Mouse (Mus musculus): Measurements from ENCODE around the gene Irf2bp1. TPM values are rescaled to one million over a fixed set of nuclear protein-coding genes. Genes with fewer than 3 reads are reported as not detected.

The Irf2bp1 gene
- polyA plus RNA-seq (2015; fragmentation: Nextera tagmentation; extraction: Ambion mirVana): 23.4 and 24.6 TPM in 2 replicates

DNA sequence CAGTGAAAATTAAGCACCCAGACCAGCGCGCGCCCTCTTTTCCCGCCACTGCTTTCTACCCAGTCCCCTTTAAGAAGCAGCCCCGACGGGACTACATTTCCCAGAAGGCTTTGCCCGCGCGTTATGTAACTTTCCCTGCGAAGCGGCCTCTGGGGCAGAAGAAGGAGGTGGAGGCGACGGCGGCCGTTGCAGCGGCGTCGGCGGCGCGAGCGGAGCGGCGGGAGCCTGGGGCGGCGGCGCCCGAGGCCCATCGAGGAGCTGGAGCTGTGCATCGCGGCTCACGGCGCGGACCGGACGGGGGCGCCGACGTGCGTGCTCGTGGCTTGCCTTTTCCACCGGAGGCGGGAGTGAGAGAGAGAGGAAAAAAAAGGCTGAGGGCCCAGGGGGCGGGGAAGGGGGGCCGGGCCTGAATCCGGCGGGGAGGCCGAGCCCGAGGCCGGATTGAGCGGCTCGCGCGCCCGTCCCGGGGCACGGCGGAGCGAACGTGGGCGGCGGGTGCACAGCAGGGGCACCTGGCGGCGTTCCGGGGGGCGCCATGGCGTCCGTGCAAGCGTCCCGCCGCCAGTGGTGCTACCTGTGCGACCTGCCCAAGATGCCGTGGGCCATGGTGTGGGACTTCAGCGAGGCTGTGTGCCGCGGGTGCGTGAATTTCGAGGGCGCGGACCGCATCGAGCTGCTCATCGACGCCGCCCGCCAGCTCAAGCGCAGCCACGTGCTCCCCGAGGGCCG, at the start of gene Irf2bp1:
Gene Irf2bp1 (plus strand): TSS at position 143 of the 729 bp plus-strand sequence.
- peak; percentile 59 for ATAC-seq (ENCODE audit: low FRiP score)
- H3K27ac ChIP-seq: peak within 1 kb of the TSS; percentile 94
- no peaks in the 10 kb centered on the region for H3K27me3 ChIP-seq
- peak within 1 kb of the TSS; percentile 97 for H3K9ac ChIP-seq
- peaks cover 29% of the 10 kb centered on the region for H3K36me3 ChIP-seq
- H3K4me1 ChIP-seq (replicated peaks): peaks cover 60% of the 10 kb centered on the region
- H3K4me2 ChIP-seq: peak within 1 kb of the TSS; percentile 100
- peak within 1 kb of the TSS; percentile 91 for H3K4me3 ChIP-seq
- H3K9me3 ChIP-seq: no peaks in the 10 kb centered on the region
- under 1% methylated on average over 66 of the region's 90 CpGs for WGBS

DNA sequence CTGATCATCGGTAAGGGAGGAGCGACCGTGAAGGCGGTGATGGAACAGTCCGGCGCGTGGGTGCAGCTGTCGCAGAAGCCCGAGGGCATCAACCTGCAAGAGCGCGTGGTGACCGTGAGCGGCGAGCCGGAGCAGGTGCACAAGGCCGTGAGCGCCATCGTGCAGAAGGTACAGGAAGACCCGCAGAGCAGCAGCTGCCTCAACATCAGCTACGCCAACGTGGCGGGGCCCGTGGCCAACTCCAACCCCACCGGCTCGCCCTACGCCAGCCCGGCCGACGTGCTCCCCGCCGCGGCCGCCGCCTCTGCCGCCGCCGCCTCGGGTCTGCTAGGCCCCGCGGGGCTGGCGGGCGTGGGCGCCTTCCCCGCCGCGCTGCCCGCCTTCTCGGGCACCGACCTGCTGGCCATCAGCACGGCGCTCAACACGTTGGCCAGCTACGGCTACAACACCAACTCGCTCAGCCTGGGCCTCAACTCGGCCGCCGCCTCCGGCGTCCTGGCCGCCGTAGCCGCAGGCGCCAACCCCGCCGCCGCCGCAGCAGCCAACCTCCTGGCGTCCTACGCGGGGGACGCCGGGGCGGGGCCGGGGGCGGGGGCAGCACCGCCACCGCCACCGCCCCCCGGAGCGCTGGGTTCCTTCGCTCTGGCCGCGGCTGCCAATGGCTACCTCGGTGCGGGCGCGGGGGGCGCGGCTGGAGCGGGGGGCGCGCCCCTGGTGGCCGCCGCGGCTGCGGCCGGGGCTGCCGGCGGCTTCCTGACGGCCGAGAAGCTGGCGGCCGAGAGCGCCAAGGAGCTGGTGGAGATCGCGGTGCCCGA, 46.1 kb upstream of the Irf2bp1 start:
- Histone ChIP-seq H3K36me3 (peaks cover 45% of the 10 kb centered on the region), H3K4me3 (peak overlapping the region; percentile 39), H3K27ac (peak overlapping the region; percentile 84), H3K27me3 (no peaks in the 10 kb centered on the region), H3K4me2 (peak overlapping the region; percentile 59), H3K9ac (peak overlapping the region; percentile 72), H3K9me3 (no peaks in the 10 kb centered on the region), H3K4me1 (replicated peaks) (peaks cover 60% of the 10 kb centered on the region)
- under 1% methylated on average over 97 of the region's 107 CpGs for WGBS
- ATAC-seq (ENCODE audit: low FRiP score): peak; percentile 33

DNA sequence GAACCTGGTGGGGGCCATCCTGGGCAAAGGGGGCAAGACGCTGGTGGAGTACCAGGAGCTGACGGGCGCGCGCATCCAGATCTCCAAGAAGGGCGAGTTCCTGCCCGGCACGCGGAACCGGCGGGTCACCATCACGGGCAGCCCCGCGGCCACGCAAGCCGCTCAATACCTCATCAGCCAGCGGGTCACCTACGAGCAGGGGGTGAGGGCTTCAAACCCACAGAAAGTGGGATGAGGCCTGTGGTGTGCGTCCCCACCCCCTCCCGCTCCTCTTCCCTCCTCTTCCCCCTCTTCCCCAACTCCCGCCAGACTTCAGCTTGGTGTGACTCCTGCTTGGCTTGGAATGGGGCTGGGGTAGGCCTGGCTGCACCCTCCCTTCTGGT, 45.5 kb upstream of the Irf2bp1 start:
- Histone ChIP-seq H3K9me3 (no peaks in the 10 kb centered on the region), H3K9ac (peak overlapping the region; percentile 72), H3K27me3 (no peaks in the 10 kb centered on the region), H3K36me3 (peaks cover 39% of the 10 kb centered on the region), H3K4me2 (peak overlapping the region; percentile 59), H3K27ac (peak overlapping the region; percentile 84), H3K4me1 (replicated peaks) (peaks cover 66% of the 10 kb centered on the region), H3K4me3 (peak overlapping the region; percentile 39)
- ATAC-seq (ENCODE audit: low FRiP score): no peak
- 6% methylated on average over 15 of the region's 21 CpGs for WGBS

DNA sequence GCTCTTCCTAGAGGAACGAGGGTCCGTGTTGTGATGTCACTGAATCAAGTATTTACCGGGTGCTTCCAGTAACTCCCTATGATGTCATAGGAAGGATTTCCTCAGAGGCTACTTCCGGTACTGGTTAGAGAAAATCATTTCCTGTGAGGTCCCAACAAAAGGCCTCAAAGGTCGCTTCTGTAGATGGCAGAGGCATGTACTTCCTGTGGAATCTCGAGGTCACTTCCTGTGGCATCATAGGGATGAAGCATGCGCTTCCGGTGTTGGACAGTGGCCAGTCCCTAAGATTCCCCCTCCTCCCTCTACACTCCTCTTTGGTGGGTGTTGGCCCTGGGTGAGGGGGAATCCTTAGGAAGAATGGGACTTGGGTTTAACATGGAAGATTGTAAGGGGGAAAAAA, 44.4 kb upstream of the Irf2bp1 start:
- H3K9ac ChIP-seq: no peak overlapping the region
- peaks cover 29% of the 10 kb centered on the region for H3K36me3 ChIP-seq
- WGBS: 60% methylated on average over 8 of the region's 8 CpGs
- peaks cover 76% of the 10 kb centered on the region for H3K4me1 ChIP-seq (replicated peaks)
- no peak overlapping the region for H3K4me3 ChIP-seq
- H3K27me3 ChIP-seq: no peaks in the 10 kb centered on the region
- peak overlapping the region; percentile 31 for H3K27ac ChIP-seq
- ATAC-seq (ENCODE audit: low FRiP score): no peak
- H3K9me3 ChIP-seq: no peaks in the 10 kb centered on the region
- H3K4me2 ChIP-seq: no peak overlapping the region

DNA sequence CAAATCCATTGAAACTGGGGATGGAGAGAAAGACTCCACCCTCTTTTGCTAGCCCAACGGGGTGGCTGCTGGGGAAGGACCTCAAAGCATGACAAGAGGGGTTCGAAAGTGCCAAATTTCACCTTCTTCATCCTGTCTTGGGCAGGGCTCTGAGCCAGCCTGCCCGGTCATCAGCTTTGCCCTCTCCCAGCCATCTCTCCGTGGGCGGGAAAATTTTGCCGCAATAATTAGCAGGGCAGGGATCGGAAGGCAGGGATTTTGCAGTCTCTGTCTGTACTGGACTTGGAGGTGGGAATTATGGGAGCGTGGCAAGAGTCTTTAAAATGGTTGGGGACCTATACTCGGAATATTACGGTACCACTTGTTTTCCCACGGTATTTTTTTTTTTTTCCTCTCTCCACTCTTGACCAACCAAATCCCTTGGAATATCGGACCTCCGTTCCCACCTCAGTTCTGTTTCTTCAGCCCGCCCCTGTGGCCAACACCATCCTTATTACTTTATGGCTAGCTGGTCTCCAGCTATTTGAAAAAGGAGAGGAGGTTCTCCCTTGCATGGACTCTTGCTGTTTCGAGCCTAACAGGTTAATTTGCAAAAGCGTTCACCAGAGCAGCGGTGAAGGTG, 41.6 kb upstream of the Irf2bp1 start:
- 2% methylated on average over 17 of the region's 17 CpGs for WGBS
- Histone ChIP-seq H3K27me3 (no peaks in the 10 kb centered on the region), H3K4me1 (replicated peaks) (peaks cover 72% of the 10 kb centered on the region), H3K4me3 (peak overlapping the region; percentile 28), H3K36me3 (peaks cover 17% of the 10 kb centered on the region), H3K9me3 (no peaks in the 10 kb centered on the region), H3K4me2 (peak overlapping the region; percentile 52), H3K9ac (peak overlapping the region; percentile 56; the same call in 1 of the 2 replicates), H3K27ac (no peak overlapping the region)
- no peak for ATAC-seq (ENCODE audit: low FRiP score)

DNA sequence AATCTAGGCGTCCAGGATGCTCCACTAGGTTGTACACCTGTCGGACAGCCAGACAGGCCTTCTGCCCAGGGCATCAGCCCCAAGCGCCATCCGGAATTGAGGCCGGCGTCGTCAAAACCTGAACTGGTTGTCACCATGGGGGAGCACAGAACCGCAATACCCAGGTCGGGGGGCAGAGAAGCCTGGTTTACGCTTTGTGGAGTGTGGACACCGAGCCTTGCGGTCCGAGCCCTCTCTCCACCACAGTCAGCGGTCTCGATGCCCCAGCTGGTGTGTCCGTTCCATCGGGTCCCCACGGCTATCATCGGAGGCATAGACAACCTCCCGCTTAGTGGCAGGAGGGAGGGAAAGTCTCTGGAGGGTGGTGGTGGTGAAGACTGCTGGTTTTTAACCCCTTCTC, 41.0 kb upstream of the Irf2bp1 start:
- peak overlapping the region; percentile 28 for H3K4me3 ChIP-seq
- ATAC-seq (ENCODE audit: low FRiP score): 0 out of 2 replicates have a peak, but pooled peaks have one; percentile 6

DNA sequence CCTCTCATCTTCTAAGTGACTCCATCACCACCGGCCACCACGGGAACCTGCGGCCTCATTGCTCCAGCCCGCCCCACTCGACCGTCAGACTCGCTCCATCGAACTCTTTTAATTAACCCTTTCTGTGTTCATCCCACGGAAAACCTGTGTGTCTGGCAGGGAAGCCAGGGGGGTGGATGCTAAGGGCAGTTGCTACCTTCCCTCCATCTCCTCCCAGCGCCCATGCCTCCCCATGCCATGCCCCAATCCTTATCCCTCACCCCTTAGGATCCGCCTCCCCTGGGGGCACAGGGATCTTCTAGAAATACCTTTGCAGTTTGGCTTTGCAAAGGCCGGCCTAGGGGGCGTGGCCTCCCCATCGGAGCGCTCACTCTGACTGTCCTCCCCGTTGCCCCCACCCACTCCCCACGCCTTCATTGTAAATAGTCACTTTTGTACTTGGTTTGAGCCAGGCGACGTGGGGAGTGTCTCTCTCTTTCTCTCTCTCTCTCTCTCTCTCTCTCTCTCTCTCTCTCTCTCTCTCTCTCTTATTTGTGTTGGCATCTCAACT, 40.5 kb upstream of the Irf2bp1 start:
- H3K4me1 ChIP-seq (replicated peaks): peaks cover 65% of the 10 kb centered on the region
- ATAC-seq (ENCODE audit: low FRiP score): 0 out of 2 replicates have a peak, but pooled peaks have one; percentile 3

More for the DNA sequence above, 41.0 kb upstream of the Irf2bp1 start:
- Histone ChIP-seq H3K9me3 (no peaks in the 10 kb centered on the region), H3K9ac (peak overlapping the region; percentile 56; the same call in 1 of the 2 replicates), H3K4me1 (replicated peaks) (peaks cover 71% of the 10 kb centered on the region), H3K4me2 (peak overlapping the region; percentile 52), H3K27me3 (no peaks in the 10 kb centered on the region), H3K36me3 (peaks cover 12% of the 10 kb centered on the region), H3K27ac (no peak overlapping the region)
- WGBS: 1% methylated on average over 19 of the region's 20 CpGs

DNA sequence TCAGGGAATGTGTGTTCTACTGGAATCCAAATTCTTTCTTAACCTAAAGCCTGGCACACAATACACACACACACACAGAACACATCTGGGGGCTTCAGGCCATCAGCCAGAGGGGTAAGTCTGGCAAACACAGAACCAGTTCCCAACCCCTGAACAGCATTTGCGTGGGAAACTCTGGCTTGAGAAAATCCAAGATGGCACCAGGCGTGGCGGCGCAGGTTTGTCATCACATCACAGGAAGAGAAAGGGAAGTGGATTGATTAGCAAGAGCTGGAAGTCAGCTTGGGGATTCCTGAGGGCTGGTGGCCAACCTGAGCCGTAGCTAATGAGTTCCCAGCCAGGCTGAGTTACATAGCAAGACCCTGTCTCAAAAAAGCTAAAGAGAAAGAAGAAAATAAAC, 38.5 kb upstream of the Irf2bp1 start:
- no peak overlapping the region for H3K9ac ChIP-seq
- no peak overlapping the region for H3K4me3 ChIP-seq
- no peaks in the 10 kb centered on the region for H3K9me3 ChIP-seq
- no peaks in the 10 kb centered on the region for H3K27me3 ChIP-seq
- no peak for ATAC-seq (ENCODE audit: low FRiP score)
- peaks cover 48% of the 10 kb centered on the region for H3K4me1 ChIP-seq (replicated peaks)
- H3K36me3 ChIP-seq: peaks cover 2% of the 10 kb centered on the region; the same call in 1 of the 2 replicates
- WGBS: 84% methylated on average over 5 of the region's 5 CpGs
- 0 out of 2 replicates have a peak overlapping the region, but pooled peaks have one; percentile 6 for H3K27ac ChIP-seq
- H3K4me2 ChIP-seq: no peak overlapping the region

More for the DNA sequence above, 40.5 kb upstream of the Irf2bp1 start:
- Histone ChIP-seq H3K4me3 (no peak overlapping the region), H3K9me3 (no peaks in the 10 kb centered on the region), H3K27ac (no peak overlapping the region), H3K36me3 (peaks cover 6% of the 10 kb centered on the region), H3K4me2 (peak overlapping the region; percentile 52), H3K9ac (no peak overlapping the region), H3K27me3 (no peaks in the 10 kb centered on the region)
- 3% methylated on average over 19 of the region's 19 CpGs for WGBS

DNA sequence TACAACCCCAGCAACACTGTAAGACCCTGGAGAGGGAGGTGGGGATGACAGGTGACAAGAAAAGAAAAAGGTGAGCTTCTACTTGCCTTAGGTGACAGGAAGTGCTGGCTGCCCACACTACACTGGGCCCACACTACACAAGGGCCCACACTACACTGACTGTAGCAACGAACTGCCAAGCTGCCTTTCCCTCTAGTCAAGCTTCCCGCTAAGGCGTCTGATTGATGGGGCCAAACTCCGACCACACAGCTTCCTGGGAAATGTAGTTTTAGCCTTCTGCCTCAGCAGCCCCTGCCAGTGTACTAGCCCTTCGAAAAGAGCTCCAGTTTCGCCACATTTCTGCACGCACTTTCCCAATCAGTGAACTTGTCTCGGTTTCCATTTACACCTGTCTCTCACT, 36.2 kb upstream of the Irf2bp1 start:
- H3K4me2 ChIP-seq: no peak overlapping the region
- WGBS: 8% methylated on average over 8 of the region's 8 CpGs
- peaks cover 25% of the 10 kb centered on the region for H3K4me1 ChIP-seq (replicated peaks)
- H3K36me3 ChIP-seq: no peaks in the 10 kb centered on the region
- no peaks in the 10 kb centered on the region for H3K27me3 ChIP-seq
- 0 out of 2 replicates have a peak, but pooled peaks cover 5% of the 10 kb centered on the region for H3K9me3 ChIP-seq
- peak; percentile 44 for ATAC-seq (ENCODE audit: low FRiP score)
- no peak overlapping the region for H3K9ac ChIP-seq
- no peak overlapping the region for H3K4me3 ChIP-seq
- H3K27ac ChIP-seq: no peak overlapping the region

DNA sequence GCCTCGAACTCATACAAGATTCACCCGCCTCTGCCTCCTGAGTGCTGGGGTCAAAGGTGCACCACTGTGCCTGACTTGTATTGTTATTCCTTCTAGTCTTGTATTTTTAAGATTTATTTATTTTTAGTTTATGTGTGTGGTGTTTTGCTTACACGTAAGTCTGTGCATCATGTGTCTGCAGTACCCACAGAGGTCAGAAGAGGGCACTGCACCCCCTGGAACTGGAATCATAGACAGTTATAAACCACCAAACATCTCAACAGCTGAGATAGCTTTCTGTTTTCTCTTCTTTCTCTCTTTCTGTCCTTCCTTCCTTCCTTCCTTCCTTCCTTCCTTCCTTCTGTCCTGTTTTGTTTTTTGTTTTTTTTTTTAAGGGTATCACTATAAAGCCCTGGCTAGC, 32.9 kb upstream of the Irf2bp1 start:
- WGBS: 81% methylated on average over 3 of the region's 3 CpGs
- ATAC-seq (ENCODE audit: low FRiP score): no peak
- H3K36me3 ChIP-seq: no peaks in the 10 kb centered on the region
- peaks cover 7% of the 10 kb centered on the region for H3K4me1 ChIP-seq (replicated peaks)
- 0 out of 2 replicates have a peak, but pooled peaks cover 5% of the 10 kb centered on the region for H3K9me3 ChIP-seq
- H3K27me3 ChIP-seq: no peaks in the 10 kb centered on the region
- no peak overlapping the region for H3K27ac ChIP-seq
- no peak overlapping the region for H3K9ac ChIP-seq
- H3K4me3 ChIP-seq: no peak overlapping the region
- no peak overlapping the region for H3K4me2 ChIP-seq

DNA sequence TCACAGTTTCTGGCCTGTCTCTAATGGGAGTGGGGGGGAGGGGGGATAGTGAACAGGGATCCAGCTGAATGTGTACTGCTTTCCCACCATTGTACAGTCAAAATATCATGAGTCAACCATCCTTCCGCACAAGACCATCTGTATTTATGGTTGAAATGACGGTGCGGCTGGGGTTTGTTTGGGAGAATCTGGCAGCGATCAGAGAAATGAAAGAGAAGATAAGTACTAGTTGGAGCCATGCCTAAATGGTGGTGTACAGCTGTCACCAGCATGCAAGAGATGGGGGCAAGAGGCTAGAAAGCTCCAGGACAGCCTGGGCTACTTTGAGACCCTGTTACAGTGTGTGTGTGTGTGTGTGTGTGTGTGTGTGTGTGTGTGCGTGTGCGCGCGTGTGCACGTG, 25.5 kb upstream of the Irf2bp1 start:
- Histone ChIP-seq H3K9me3 (no peaks in the 10 kb centered on the region), H3K9ac (no peak overlapping the region), H3K4me3 (no peak overlapping the region), H3K27ac (no peak overlapping the region), H3K36me3 (no peaks in the 10 kb centered on the region), H3K4me1 (replicated peaks) (no peaks in the 10 kb centered on the region), H3K27me3 (no peaks in the 10 kb centered on the region), H3K4me2 (no peak overlapping the region)
- 92% methylated on average over 9 of the region's 9 CpGs for WGBS
- no peak for ATAC-seq (ENCODE audit: low FRiP score)

DNA sequence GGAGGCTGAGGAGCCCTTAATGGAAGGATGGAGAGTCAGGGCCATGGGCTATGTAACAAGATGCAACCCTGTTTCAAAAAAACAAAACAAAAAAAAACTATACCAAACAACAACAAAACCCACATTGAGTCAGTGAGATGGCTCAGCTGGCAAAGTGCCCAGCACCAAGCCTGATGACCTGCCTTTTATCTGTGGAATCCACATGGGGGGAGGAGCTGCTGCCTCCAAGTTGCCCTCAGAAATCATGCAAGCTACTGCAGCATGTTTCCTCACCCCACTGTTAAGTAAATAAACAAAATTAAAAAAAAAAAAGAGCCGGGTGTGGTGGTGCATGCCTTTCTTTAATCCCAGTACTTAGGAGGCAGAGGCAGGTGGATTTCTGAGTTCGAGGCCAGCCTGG, 17.3 kb upstream of the Irf2bp1 start:
- Histone ChIP-seq H3K27ac (no peak overlapping the region), H3K36me3 (no peaks in the 10 kb centered on the region), H3K27me3 (peaks cover 3% of the 10 kb centered on the region; the same call in 1 of the 2 replicates), H3K9me3 (no peaks in the 10 kb centered on the region), H3K4me2 (no peak overlapping the region), H3K4me1 (replicated peaks) (peaks cover 10% of the 10 kb centered on the region), H3K9ac (no peak overlapping the region), H3K4me3 (no peak overlapping the region)
- 82% methylated on average over 2 of the region's 2 CpGs for WGBS
- no peak for ATAC-seq (ENCODE audit: low FRiP score)

Measured in hindbrain, embryonic 13.5 days (tissue).